Comparison of ENCODE assay signal across 1 mouse cellular context in genomic region chr13:23525901-23526300, GRCm38 (mm10).
TF ChIP-seq lines count a peak whose summit lies in the region.

No protein-coding gene starts in this region.

TF ChIP-seq in CH12.LX, 34 proteins besides CTCF, POLR2A, EP300 and RAD21:
- TF ChIP-seq ZMIZ1 (IDR thresholded peaks at IDR 0.05; ENCODE audit: low read depth, low read length) (no peak), ETS1 (conservative IDR thresholded peaks at IDR 0.05; ENCODE audit: low read depth, low read length) (no peak), CHD2 (IDR thresholded peaks at IDR 0.05; ENCODE audit: low read length) (peak; percentile 97)
